Mouse (Mus musculus) common myeloid progenitor, adult 5-6 weeks (primary cell): ENCODE data around the gene Ryk. TPM values are rescaled to one million over a fixed set of nuclear protein-coding genes. Genes with fewer than 3 reads are reported as not detected.

Experiments
- ATAC-seq: replicated peaks from 2 replicates; pipeline ENCODE4 v1.8.0; 2016; ENCODE audit warnings: low read depth, mild to moderate bottlenecking, moderate TSS enrichment, inconsistent platforms; ENCODE audit not compliant: poor library complexity, severe bottlenecking
- total RNA-seq: library from RNA; stranded (forward); fragments of 200-1000, 187-1606 nt; gene quantifications from 2 replicates; pipeline ENCODE4 v1.2.3, GENCODE M21; 2017

Ryk gene
- total RNA-seq, 1 experiment from 2014 or later = 8.8 TPM

- no peak for ATAC-seq
Observed at GRCm38 (mm10) chr9:102926137-102926536, 91.4 kb downstream of the Ryk start.

DNA sequence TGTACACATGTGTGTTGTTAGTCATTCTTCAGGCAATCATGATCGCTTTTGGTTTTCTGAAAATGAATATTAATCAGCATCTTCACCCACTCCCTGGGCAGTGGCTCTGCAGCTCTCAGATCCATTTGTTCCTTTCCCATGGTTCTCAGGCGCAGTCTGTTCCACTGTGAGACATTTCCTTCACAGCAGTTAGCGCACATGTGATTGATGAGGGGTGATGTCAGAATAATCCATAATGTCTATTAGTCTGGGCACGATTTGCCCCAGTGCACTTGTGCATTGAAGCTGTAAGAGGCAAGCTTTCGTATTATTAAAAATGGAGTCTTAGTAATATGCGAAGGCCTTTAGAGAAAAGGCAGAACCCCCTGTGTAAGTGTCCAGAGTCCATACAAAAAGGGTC lies 95.1 kb downstream of the Ryk start:
- ATAC-seq = no peak

- peak; percentile 47 for ATAC-seq
Observed at GRCm38 (mm10) chr9:102933925-102934721, 99.4 kb downstream of the Ryk start.

DNA sequence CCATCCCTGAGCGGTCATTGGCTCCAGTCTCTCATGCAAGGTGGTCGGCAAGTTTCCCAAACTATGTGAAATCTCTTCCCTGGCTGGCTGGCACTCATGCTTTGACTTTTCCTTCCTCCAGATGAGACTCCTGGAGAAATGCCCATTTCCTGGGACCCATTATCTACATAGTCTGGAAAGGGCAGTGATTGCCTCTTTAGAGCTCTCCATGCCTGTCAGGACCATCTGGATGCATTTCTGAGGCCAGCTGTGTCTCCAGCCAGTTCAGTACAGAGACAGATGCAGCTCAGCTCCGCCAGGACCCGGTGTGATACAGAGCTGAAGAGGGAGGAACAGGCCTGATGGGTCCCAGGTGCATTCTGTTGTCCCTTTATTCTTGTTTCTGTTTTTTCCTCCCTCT lies 107.5 kb downstream of the Ryk start:
- ATAC-seq = no peak

- ATAC-seq = no peak
Observed at GRCm38 (mm10) chr9:102944891-102945290, 110.2 kb downstream of the Ryk start.

GRCm38 (mm10) chr9:102946469-102947015 lies 111.8 kb downstream of the Ryk start:
- no peak for ATAC-seq

DNA sequence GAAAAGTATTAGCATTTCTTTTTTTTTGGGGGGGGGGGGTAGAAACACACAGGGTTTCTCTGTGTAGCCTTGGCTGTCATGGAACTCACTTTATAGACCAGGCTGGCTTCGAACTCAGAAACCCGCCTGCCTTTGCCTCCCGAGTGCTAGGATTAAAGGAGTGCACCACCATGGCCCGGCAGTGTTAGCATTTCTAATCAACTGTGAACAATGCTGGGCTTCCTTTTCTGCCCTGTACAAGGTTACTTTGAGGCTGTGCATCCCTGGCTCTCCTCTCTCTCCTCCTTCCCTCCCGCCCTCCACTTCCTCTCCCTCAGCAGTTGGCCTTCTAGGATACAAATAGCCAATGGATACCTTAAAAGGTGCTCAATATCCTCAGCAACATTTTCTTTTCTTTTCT lies 114.0 kb downstream of the Ryk start:
- no peak for ATAC-seq

GRCm38 (mm10) chr9:102951091-102951994 lies 116.6 kb downstream of the Ryk start:
- no peak for ATAC-seq

- ATAC-seq = no peak
Observed at GRCm38 (mm10) chr9:102955866-102956265, 121.1 kb downstream of the Ryk start.

Other genes with a start within 250 kb of the Ryk start
- gene Anapc13, start 208.6 kb upstream of the Ryk start, total RNA-seq = 141 and 189 TPM in 2 replicates
- gene Cep63, start 208.4 kb upstream of the Ryk start, total RNA-seq = 34.8 and 43.3 TPM in 2 replicates
- 0.09 and 1.4 TPM in 2 replicates for gene Amotl2, start 118.2 kb upstream of the Ryk start, total RNA-seq
- not detected in 2 replicates for gene Slco2a1, start 153.8 kb downstream of the Ryk start, total RNA-seq